Mouse (Mus musculus): Measurements from ENCODE around the gene 1110051M20Rik. TPM values are rescaled to one million over a fixed set of nuclear protein-coding genes. Genes with fewer than 3 reads are reported as not detected.

The 1110051M20Rik gene
- total and polyA plus RNA-seq, 2 experiments from 2014 or later = 158 to 171 TPM

GRCm38 (mm10) chr2:91256256-91257125 lies 188.0 kb downstream of the 1110051M20Rik start:
- no peak for TF ChIP-seq CTCF (IDR thresholded peaks at IDR 0.05)
- peak; percentile 37 for DNase-seq (ENCODE audit: low spot score)
- Histone ChIP-seq H3K36me3 (ENCODE audit: insufficient read depth, low read length) (no peaks in the 10 kb centered on the region), H3K4me3 (ENCODE audit: low read depth, low read length) (peak overlapping the region; percentile 58), H3K9me3 (ENCODE audit: low read length) (no peaks in the 10 kb centered on the region), H3K27me3 (ENCODE audit: insufficient read depth, low read length) (0 out of 2 replicates have a peak, but pooled peaks cover 10% of the 10 kb centered on the region), H3K4me2 (ENCODE audit: low read depth, low read length, poor library complexity, severe bottlenecking) (peak overlapping the region; percentile 100), H3K9ac (replicated peaks; ENCODE audit: low read length, poor library complexity, severe bottlenecking) (peak overlapping the region; percentile 56), H3K4me1 (ENCODE audit: insufficient read depth, low read length) (no peaks in the 10 kb centered on the region), H3K27ac (ENCODE audit: low read depth, low read length) (peak overlapping the region; percentile 12; the same call in 1 of the 2 replicates)
- WGBS = under 1% methylated on average over 50 of the region's 52 CpGs
- no peak; the same call in 1 of the 2 replicates for ATAC-seq (ENCODE audit: low FRiP score)

- Histone ChIP-seq H3K27ac (ENCODE audit: low read depth, low read length) (peak within 1 kb of the TSS; percentile 12; the same call in 1 of the 2 replicates), H3K9ac (replicated peaks; ENCODE audit: low read length, poor library complexity, severe bottlenecking) (peak within 1 kb of the TSS; percentile 56), H3K36me3 (ENCODE audit: insufficient read depth, low read length) (no peaks in the 10 kb centered on the region), H3K4me1 (ENCODE audit: insufficient read depth, low read length) (no peaks in the 10 kb centered on the region), H3K27me3 (ENCODE audit: insufficient read depth, low read length) (0 out of 2 replicates have a peak, but pooled peaks cover 10% of the 10 kb centered on the region), H3K9me3 (ENCODE audit: low read length) (no peaks in the 10 kb centered on the region), H3K4me2 (ENCODE audit: low read depth, low read length, poor library complexity, severe bottlenecking) (peak within 1 kb of the TSS; percentile 100), H3K4me3 (ENCODE audit: low read depth, low read length) (peak within 1 kb of the TSS; percentile 58)
- DNase-seq (ENCODE audit: low spot score) = no peak
- no peak for ATAC-seq (ENCODE audit: low FRiP score)
- TF ChIP-seq CTCF (IDR thresholded peaks at IDR 0.05) = no peak
- under 1% methylated on average over 27 of the region's 27 CpGs for WGBS
Observed at GRCm38 (mm10) chr2:91255661-91256150, 188.8 kb downstream of the 1110051M20Rik start, which contains the start of gene Pacsin3. Pacsin3 (plus strand) TSS chr2:91255954.

- no peak overlapping the region for H3K4me3 ChIP-seq (ENCODE audit: low read depth, low read length)
- no peak for TF ChIP-seq CTCF (IDR thresholded peaks at IDR 0.05)
- no peaks in the 10 kb centered on the region for H3K4me1 ChIP-seq (ENCODE audit: insufficient read depth, low read length)
- H3K4me2 ChIP-seq (ENCODE audit: low read depth, low read length, poor library complexity, severe bottlenecking) = no peak overlapping the region
- WGBS = 34% methylated on average over 8 of the region's 8 CpGs
- H3K27ac ChIP-seq (ENCODE audit: low read depth, low read length) = no peak overlapping the region
- H3K27me3 ChIP-seq (ENCODE audit: insufficient read depth, low read length) = 0 out of 2 replicates have a peak, but pooled peaks cover 10% of the 10 kb centered on the region
- H3K9ac ChIP-seq (replicated peaks; ENCODE audit: low read length, poor library complexity, severe bottlenecking) = no peak overlapping the region
- no peak for ATAC-seq (ENCODE audit: low FRiP score)
- H3K9me3 ChIP-seq (ENCODE audit: low read length) = no peaks in the 10 kb centered on the region
- no peak for DNase-seq (ENCODE audit: low spot score)
- H3K36me3 ChIP-seq (ENCODE audit: insufficient read depth, low read length) = no peaks in the 10 kb centered on the region
Observed at GRCm38 (mm10) chr2:91254725-91255380, 189.7 kb downstream of the 1110051M20Rik start.

GRCm38 (mm10) chr2:91252512-91252911 lies 192.0 kb downstream of the 1110051M20Rik start:
- no peak for TF ChIP-seq CTCF (IDR thresholded peaks at IDR 0.05)
- 59% methylated on average over 4 of the region's 4 CpGs for WGBS
- DNase-seq (ENCODE audit: low spot score) = no peak
- Histone ChIP-seq H3K27me3 (ENCODE audit: insufficient read depth, low read length) (0 out of 2 replicates have a peak, but pooled peaks cover 7% of the 10 kb centered on the region), H3K36me3 (ENCODE audit: insufficient read depth, low read length) (no peaks in the 10 kb centered on the region), H3K4me1 (ENCODE audit: insufficient read depth, low read length) (no peaks in the 10 kb centered on the region), H3K9me3 (ENCODE audit: low read length) (no peaks in the 10 kb centered on the region), H3K9ac (replicated peaks; ENCODE audit: low read length, poor library complexity, severe bottlenecking) (no peak overlapping the region), H3K4me3 (ENCODE audit: low read depth, low read length) (no peak overlapping the region), H3K4me2 (ENCODE audit: low read depth, low read length, poor library complexity, severe bottlenecking) (no peak overlapping the region), H3K27ac (ENCODE audit: low read depth, low read length) (no peak overlapping the region)
- ATAC-seq (ENCODE audit: low FRiP score) = no peak

- Histone ChIP-seq H3K27me3 (ENCODE audit: insufficient read depth, low read length) (0 out of 2 replicates have a peak, but pooled peaks cover 3% of the 10 kb centered on the region), H3K4me3 (ENCODE audit: low read depth, low read length) (no peak overlapping the region), H3K36me3 (ENCODE audit: insufficient read depth, low read length) (no peaks in the 10 kb centered on the region), H3K27ac (ENCODE audit: low read depth, low read length) (no peak overlapping the region), H3K4me1 (ENCODE audit: insufficient read depth, low read length) (no peaks in the 10 kb centered on the region), H3K4me2 (ENCODE audit: low read depth, low read length, poor library complexity, severe bottlenecking) (no peak overlapping the region), H3K9me3 (ENCODE audit: low read length) (no peaks in the 10 kb centered on the region), H3K9ac (replicated peaks; ENCODE audit: low read length, poor library complexity, severe bottlenecking) (no peak overlapping the region)
- 80% methylated on average over 4 of the region's 4 CpGs for WGBS
- TF ChIP-seq CTCF (IDR thresholded peaks at IDR 0.05) = no peak
- no peak for DNase-seq (ENCODE audit: low spot score)
- no peak for ATAC-seq (ENCODE audit: low FRiP score)
Observed at GRCm38 (mm10) chr2:91252001-91252400, 192.5 kb downstream of the 1110051M20Rik start.

Data from midbrain, postnatal 0 days (tissue).